Mouse (Mus musculus): ENCODE data around the gene Pgam5.

Gene Pgam5

DNA sequence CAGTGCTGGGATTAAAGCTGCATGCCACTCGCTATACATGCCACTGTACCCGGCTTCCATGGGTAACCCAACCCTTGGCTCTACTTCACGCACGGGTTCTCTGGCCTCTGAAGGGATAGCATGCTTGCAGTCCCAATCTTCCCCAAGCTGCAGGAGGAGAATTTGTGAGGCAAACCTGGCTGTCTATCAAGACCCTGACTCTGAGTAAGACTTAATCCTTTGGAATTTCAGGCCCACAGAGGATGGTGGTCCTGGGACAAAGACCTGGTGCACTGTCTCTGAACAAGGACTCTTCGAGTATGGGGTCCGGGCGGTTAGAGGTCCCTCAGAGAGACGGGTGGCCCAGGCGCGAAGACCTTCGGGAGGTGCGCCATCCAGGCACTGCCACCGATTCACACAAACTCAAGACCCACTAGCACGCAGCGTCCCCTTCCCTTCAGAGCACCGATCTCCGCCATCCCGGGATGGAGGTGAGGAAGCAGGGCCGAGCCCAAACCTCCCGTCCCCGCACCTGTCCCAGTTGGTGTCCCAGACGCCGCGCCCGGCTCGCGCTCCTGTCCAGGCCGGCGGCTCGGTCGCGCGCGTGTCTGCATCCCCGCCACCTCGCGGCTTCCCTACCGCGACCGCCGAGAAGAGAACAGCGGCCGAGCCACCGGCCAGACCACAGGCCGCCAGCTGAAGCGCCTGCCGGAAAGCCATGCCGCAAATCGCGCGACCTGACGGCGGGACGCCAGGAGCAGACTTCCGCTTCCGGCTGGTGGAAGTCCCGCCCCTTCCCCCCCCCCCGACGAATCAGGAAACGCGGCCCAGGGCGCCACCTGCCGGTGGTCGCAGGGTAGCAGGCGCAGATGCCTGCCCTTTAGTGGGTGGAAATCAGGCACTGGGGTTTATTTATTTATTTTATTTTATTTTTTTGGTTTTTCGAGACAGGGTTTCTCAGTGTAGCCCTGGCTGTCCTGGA is at the start of gene Pgam5:
Pgam5 (minus strand) TSS at position 773 of the 961 bp plus-strand sequence.
- peak; percentile 94 for DNase-seq (ENCODE audit: low read depth)

- DNase-seq (ENCODE audit: low read depth) = no peak
Observed at GRCm38 (mm10) chr5:110313127-110313526, 43.4 kb upstream of the Pgam5 start.

GRCm38 (mm10) chr5:110308861-110309260 is 39.1 kb upstream of the Pgam5 start:
- no peak for DNase-seq (ENCODE audit: low read depth)

DNA sequence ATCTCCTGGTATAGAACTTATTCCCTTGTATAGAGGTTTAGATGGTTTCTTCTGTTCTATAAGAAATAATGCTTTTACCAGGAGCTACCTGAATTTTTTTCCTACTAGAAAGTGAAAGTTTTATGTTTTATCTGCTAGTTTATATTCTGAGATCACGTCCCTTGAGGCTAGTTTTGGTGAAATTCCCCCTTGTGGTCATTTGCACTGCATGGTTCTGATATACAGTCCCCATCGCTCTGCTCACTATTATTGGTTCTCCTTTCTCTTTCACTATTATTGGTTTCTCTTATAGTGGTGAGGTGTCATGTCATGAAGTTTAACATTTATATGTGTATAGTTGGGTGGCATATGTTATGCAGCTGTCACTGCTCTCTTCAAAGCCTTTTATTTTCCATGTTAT is 30.9 kb upstream of the Pgam5 start:
- no peak for DNase-seq (ENCODE audit: low read depth)

DNA sequence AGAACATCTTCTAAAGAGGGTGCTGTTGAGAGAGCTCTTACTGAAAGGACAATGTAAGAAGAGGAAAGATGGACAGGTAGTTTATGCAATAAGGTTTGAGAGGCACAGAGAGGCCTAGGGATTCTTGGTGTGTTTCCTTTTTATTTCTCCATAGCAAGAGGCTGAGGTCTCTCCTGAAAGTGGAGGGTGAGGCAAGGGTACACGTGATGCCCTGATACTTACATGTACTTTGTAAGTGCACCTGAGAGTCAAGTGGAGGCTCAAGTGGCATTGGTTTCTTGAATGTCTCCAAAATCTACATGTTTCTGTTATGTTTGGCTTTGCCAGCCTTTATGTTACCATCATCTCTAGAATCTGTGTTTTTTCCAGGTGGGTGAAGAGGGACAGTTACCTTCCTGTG is 26.9 kb upstream of the Pgam5 start:
- no peak for DNase-seq (ENCODE audit: low read depth)

GRCm38 (mm10) chr5:110291649-110292048 is 21.9 kb upstream of the Pgam5 start:
- no peak for DNase-seq (ENCODE audit: low read depth)

GRCm38 (mm10) chr5:110287084-110287475 is 17.4 kb upstream of the Pgam5 start:
- peak; percentile 42 for DNase-seq (ENCODE audit: low read depth)

DNA sequence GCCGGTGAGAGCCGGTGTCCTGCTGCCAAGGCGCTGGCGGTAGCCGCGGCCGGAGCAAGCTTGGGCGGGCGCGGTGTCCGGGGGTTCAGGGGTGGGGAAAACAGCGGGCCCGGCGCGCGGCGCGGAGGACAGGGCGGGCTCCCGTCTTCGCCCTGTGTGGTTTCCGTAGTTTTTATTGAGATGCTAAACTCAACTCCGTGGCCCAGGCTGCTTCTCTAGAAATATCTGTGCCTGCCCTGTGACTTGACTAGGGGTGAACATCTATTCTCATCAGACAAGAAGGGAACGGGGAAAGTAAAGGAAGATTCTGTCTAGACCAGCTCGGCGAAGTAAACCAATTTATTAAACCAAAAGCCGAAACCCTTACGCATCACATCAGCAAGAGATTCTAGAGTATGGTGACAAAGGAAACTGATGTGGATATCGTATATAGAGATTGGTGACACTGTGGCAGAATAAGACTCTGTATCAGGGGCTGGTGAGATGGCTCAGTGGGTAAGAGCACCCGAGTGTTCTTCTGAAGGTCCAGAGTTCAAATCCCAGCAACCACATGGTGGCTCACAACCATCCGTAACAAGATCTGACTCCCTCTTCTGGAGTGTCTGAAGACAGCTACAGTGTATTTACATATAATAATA is 16.9 kb upstream of the Pgam5 start:
- DNase-seq (ENCODE audit: low read depth) = no peak

GRCm38 (mm10) chr5:110285770-110286445 is 16.2 kb upstream of the Pgam5 start, which contains the start of the genes Pxmp2 and Pole:
Gene Pxmp2 (minus strand): TSS chr5:110286186.
Gene Pole (plus strand): TSS chr5:110286306.
- peak; percentile 93 for DNase-seq (ENCODE audit: low read depth)

DNA sequence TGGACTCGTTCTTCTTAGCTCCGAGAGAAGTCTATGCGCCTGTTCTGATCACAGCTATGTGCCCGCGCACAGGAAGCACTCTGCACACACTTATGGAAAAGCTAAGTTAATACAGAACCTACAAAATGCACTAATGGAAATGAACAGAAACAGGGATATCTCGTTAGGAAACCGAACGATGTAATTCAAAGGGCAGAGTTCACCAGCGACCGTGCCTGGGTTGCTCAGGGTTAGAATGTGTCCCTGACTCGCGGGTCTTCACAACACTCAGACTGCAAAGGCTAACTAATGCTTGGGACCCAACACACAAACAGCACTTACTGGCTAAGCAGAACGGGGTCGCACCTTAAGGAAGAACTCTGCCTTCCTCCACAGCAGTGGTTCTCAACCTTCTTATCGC is 15.4 kb upstream of the Pgam5 start:
- no peak for DNase-seq (ENCODE audit: low read depth)

GRCm38 (mm10) chr5:110284536-110284935 is 14.8 kb upstream of the Pgam5 start:
- DNase-seq (ENCODE audit: low read depth) = peak; percentile 93

DNA sequence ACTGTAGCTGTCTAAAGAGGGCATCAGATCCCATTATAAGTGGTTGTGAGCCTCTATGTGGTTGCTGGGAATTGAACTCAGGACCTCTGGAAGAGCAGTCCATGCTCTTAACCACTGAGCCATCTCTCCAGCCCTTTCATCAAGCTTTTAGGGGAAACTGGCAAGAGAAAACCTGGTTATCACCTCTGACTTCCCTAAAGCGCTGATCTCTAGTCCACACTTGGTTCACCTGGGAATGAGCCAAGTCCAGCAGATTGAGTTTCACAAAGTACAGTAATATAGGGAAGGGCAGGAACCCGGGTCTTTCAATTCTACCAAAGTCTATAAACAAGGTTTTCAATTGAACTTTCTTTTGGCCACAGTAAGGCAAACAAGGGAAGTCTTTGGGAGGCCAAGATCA is 12.3 kb upstream of the Pgam5 start:
- no peak for DNase-seq (ENCODE audit: low read depth)

DNA sequence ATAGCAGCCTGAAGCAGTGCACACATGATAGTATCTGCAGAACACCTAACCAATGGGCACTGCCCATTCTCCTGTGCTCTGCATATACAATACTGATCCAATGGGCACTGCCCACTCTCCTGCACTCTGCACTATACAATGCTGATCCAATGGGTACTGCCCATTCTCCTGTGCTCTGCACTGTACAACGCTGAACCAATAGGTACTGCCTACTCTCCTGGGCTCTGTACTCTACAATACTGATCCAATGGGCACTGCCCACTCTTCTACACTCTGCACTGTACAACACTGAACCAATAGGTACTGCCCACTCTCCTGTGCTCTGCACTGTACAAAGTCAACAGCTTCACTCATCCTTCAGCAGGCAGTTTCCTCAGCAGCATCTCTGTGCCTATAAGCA is 7.2 kb upstream of the Pgam5 start:
- no peak for DNase-seq (ENCODE audit: low read depth)

DNA sequence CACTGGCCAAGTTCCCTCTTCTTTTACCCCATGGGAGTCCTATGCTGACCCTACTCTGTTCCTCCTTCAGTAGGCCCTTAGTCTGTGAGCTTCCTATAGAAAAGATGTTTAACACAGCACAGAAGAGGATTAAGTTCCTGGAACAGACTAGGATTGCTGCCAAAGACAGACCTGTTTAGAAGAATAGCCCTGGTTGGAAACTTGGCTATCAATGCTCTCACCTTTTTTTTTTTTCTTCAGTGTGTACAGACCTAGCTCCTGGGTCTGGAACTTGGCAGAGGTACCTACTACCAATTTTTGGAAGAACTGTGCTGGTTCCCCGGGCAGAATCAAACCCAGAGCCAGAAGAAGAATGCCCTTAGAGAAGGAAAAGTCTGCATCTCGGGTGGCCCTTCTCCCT is 6.7 kb upstream of the Pgam5 start:
- DNase-seq (ENCODE audit: low read depth) = no peak

- no peak for DNase-seq (ENCODE audit: low read depth)
Observed at GRCm38 (mm10) chr5:110274846-110275245, 5.1 kb upstream of the Pgam5 start.

GRCm38 (mm10) chr5:110274147-110274546 is 4.4 kb upstream of the Pgam5 start:
- DNase-seq (ENCODE audit: low read depth) = no peak

DNA sequence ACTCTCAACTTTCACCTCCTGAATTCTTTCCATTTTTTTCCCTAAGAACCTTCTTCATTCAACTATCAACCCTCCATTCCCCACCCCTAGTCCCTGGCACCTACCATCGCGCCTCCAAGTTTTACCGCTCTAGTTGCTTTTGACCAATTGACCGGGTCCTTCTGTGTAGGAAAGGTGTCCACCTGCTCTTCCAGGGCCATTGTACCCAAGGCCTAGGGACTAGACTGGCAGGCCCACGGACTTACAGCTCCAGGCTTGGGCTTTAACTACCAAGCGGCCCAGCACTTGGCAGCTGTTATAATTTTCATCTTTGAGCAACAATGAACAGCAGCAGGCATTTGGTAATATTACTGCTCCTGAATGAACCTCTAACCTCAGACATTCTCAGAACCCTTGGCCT is 529 bp upstream of the Pgam5 start:
- no peak for DNase-seq (ENCODE audit: low read depth)

- no peak for DNase-seq (ENCODE audit: low read depth)
Observed at GRCm38 (mm10) chr5:110266941-110267340, 2.8 kb downstream of the Pgam5 start.

DNA sequence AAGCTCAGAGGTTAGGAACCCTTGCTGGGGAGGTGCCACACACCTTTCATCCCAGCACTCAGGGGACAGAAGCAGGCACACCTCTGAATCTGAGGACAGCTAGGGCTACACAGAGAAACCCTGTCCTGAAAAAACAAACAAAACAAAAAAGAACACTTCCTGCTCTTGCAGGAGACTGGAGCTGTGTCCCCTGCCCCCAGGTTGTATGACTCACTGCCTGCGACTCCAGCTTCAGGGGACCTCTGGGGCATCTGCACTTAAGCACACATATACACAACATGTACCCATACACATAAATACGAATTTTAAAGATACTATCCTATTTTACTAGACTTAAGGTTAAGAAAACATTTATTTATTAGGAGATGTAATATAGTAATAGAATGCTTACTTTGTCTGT is 25.6 kb downstream of the Pgam5 start:
- DNase-seq (ENCODE audit: low read depth) = peak; percentile 51

DNA sequence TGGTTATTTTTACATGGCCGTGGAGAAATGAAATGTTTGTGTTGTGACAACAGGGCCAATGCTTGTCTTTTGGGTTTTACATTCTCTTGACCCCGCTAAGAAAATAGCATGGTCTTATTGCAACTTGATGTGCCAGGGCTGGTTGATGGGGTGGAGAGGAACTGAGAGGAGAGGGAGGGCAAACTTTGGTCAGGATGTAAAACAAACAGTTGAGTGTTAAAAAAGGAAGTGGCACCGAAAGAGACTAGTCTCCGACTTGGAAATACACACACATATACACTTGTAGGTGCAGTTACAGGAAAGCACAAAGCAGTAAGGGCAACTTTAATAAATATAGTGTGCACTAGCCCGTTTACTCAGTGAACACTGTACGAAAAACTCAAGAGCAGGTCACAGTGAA is 37.4 kb downstream of the Pgam5 start:
- DNase-seq (ENCODE audit: low read depth) = peak; percentile 56

- DNase-seq (ENCODE audit: low read depth) = peak; percentile 76
Observed at GRCm38 (mm10) chr5:110231638-110232037, 38.1 kb downstream of the Pgam5 start.

GRCm38 (mm10) chr5:110230780-110231461 is 38.8 kb downstream of the Pgam5 start, which contains the start of gene Ankle2:
Gene Ankle2 (plus strand): TSS chr5:110231004.
- peak; percentile 91 for DNase-seq (ENCODE audit: low read depth)
